Mouse (Mus musculus): ENCODE measurements around the gene Acad10. TPM values are rescaled to one million over a fixed set of nuclear protein-coding genes. Genes with fewer than 3 reads are reported as not detected.

Acad10 gene
- total RNA-seq (2012; rRNA removed), result 2.2 and 4.2 TPM in 2 replicates
- 2.4 and 2.7 TPM in 2 replicates for total RNA-seq (2014; rRNA removed)
- polyA plus RNA-seq (2012; ENCODE audit: insufficient read length, low read depth), result 2.1 and 2.7 TPM in 2 replicates

DNA sequence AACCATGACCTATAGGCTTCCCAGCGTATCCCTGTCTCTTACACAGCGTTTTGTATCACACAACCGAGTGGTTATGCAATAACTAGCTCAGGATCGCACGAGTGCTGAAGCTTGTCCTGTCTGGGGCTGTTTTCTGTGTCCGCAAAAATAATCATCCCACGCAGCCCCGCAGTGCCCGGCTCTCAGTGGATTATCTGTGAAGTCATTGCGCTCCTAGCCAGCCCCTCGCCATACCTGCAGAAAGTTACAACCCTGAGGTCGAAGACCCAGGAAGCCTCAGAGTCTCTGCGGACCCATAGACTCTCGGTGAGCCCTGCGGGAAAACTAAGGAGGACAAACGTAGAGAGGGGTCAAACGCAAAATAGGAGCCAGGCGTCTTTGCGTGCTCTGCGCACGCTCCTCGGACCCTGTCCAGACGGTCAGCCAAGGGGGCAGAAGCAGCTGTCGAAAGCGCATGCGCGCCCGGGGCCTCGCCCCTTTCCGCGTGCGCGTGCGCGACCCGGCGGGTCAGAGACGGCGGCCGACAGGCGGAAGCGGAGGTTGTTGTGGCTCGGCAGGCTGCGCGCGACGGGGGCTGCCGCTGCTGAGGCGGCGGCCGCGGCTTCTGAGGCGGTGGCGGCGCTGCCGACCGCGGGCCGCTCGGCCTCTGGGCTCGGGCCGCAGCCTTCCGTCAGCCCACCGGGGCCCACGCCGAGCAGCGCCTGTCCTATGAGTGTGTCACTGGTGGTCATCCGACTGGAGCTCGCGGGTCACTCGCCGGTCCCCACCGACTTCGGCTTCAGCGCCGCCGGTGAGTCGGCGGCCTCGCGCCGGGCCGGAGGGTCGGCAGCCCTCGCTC, at the start of gene Acad10, which contains the start of gene Brap:
Gene Acad10, minus strand, starts transcription at position 456 of the 838 bp plus-strand sequence.
Gene Brap, plus strand, starts transcription at position 505 of the 838 bp plus-strand sequence.
- Histone ChIP-seq H3K9me3 (replicated peaks; ENCODE audit: low read length) (no peaks in the 10 kb centered on the region), H3K4me3 (replicated peaks in 1 of 3; ENCODE audit: low read depth in 2 of 3, low read length in 2 of 3, poor library complexity in 1 of 3) (peak within 1 kb of the TSS; percentile 87 to 99 (median 91)), H3K4me2 (ENCODE audit: insufficient read depth, low read depth, poor library complexity, severe bottlenecking) (peak within 1 kb of the TSS; percentile 70), H3K9ac (ENCODE audit: insufficient read depth, low read depth) (peak within 1 kb of the TSS; percentile 83), H3K4me1 (ENCODE audit: control insufficient read depth in 1 of 2, insufficient read depth in 2 of 2) (peaks cover 11 to 30% of the 10 kb centered on the region in 2 experiments), H3K27me3 (replicated peaks) (no peaks in the 10 kb centered on the region), H3K27ac (ENCODE audit: insufficient read depth, low read depth) (no peak within 1 kb of the TSS; the same call in 1 of the 2 replicates), H3K36me3 (replicated peaks in 1 of 2; ENCODE audit: control insufficient read depth in 1 of 2, insufficient read depth in 1 of 2, low read length in 1 of 2) (peaks cover 19 to 35% of the 10 kb centered on the region in 2 experiments), H3K79me2 (replicated peaks; ENCODE audit: control insufficient read depth, extremely low read depth, insufficient read depth, poor library complexity, severe bottlenecking) (peaks cover 12% of the 10 kb centered on the region)
- in situ Hi-C loops (cut with MboI; ENCODE audit: low pct_ligation_motif_present, low pct_unique_long_range_greater_than_20kb, low sequenced_read_pairs) (no loop called here), dilution Hi-C loops (cut with MboI; ENCODE audit: extremely low pct_ligation_motif_present, extremely low pct_unique_long_range_greater_than_20kb, low sequenced_read_pairs) (no loop called here)
- DNase-seq (ENCODE audit: extremely low read depth), result peak; percentile 82
- peak; percentile 64; the same call in 1 of the 2 replicates for TF ChIP-seq MEF2A (IDR thresholded peaks at IDR 0.05; ENCODE audit: borderline replicate concordance, low read depth, low read length)
- TF ChIP-seq TCF12 (IDR thresholded peaks at IDR 0.05; ENCODE audit: low read depth, low read length), result peak; percentile 89
- peak; percentile 94 for TF ChIP-seq ELF1 (IDR thresholded peaks at IDR 0.05; ENCODE audit: low read depth, low read length)
- TF ChIP-seq CHD2 (IDR thresholded peaks at IDR 0.05; ENCODE audit: low read length), result no peak
- peak; percentile 25; the same call in 1 of the 2 replicates for TF ChIP-seq MYC (IDR thresholded peaks at IDR 0.05; ENCODE audit: low read depth, low read length)
- peak; percentile 95 for TF ChIP-seq NELFE (IDR thresholded peaks at IDR 0.05; ENCODE audit: low read depth, low read length)
- TF ChIP-seq TBP (conservative IDR thresholded peaks at IDR 0.05; ENCODE audit: low read depth, low read length), result no peak
- peak; percentile 65; the same call in 1 of the 2 replicates for TF ChIP-seq KAT2A (IDR thresholded peaks at IDR 0.05; ENCODE audit: insufficient replicate concordance, low read length)
- TF ChIP-seq IRF4 (IDR thresholded peaks at IDR 0.05; ENCODE audit: low read depth, low read length), result no peak
- no peak for TF ChIP-seq ZC3H11A (IDR thresholded peaks at IDR 0.05; ENCODE audit: low read depth, low read length)
- TF ChIP-seq NRF1 (IDR thresholded peaks at IDR 0.05; ENCODE audit: low read depth, low read length), result peak; percentile 96
- TF ChIP-seq BHLHE40 (IDR thresholded peaks at IDR 0.05; ENCODE audit: low read depth, low read length), result 0 out of 2 replicates have a peak, but pooled peaks have one; percentile 46
- peak; percentile 25; the same call in 1 of the 2 replicates for TF ChIP-seq MAX (IDR thresholded peaks at IDR 0.05; ENCODE audit: low read length)
- TF ChIP-seq SIN3A (IDR thresholded peaks at IDR 0.05; ENCODE audit: low read length), result 0 out of 2 replicates have a peak, but pooled peaks have one; percentile 56
- no peak for TF ChIP-seq MAZ (IDR thresholded peaks at IDR 0.05; ENCODE audit: low read depth, low read length)
- TF ChIP-seq POLR2A (IDR thresholded peaks at IDR 0.05; ENCODE audit: low read depth, low read length), result peak; percentile 93
- peak; percentile 76 for TF ChIP-seq HCFC1 (IDR thresholded peaks at IDR 0.05; ENCODE audit: low read depth, low read length)

Measured in CH12.LX (cell line).